Mouse (Mus musculus) forebrain, embryonic 14.5 days (tissue): ENCODE results near the gene Neto2. TPM values are rescaled to one million over a fixed set of nuclear protein-coding genes. Genes with fewer than 3 reads are reported as not detected.

Source experiments
- ATAC-seq: fragments of 200-750 bp; cut with Nextera tagmentation; 2 replicates; pipeline ENCODE4 v1.8.0; 2017; ENCODE audit warnings: mild to moderate bottlenecking, moderate library complexity
- DNase-seq: peaks from one replicate; pipeline ENCODE4 v3.0.0-alpha.2; 2015; ENCODE audit warnings: low spot score
- H3K27ac ChIP-seq: fragments of 300-500 bp; sonication (generic); 2 replicates; pipeline ENCODE4 v1.5.1; 2014; ENCODE audit warnings: low read depth, mild to moderate bottlenecking, control low read depth, low read length, moderate library complexity
- H3K27me3 ChIP-seq: fragments of 300-500 bp; sonication (generic); replicated peaks from 2 replicates; pipeline ENCODE4 v1.6.1; 2014; ENCODE audit warnings: low read length, control low read depth, mixed read lengths; ENCODE audit not compliant: control insufficient read depth, insufficient read depth
- H3K36me3 ChIP-seq: fragments of 300-500 bp; sonication (generic); 2 replicates; pipeline ENCODE4 v1.6.1; 2014; ENCODE audit warnings: low read length, control low read depth; ENCODE audit not compliant: control insufficient read depth, insufficient read depth
- H3K4me1 ChIP-seq: fragments of 300-500 bp; sonication (generic); 2 replicates; pipeline ENCODE4 v1.6.1; 2014; ENCODE audit warnings: antibody characterized with exemption, low read length, control low read depth; ENCODE audit not compliant: control insufficient read depth, insufficient read depth
- H3K4me2 ChIP-seq: fragments of 300-500 bp; sonication (generic); 2 replicates; pipeline ENCODE4 v1.6.1; 2014; ENCODE audit warnings: mild to moderate bottlenecking, control low read depth, low read length
- H3K4me3 ChIP-seq: fragments of 300-500 bp; sonication (generic); 2 replicates; pipeline ENCODE4 v1.5.1; 2014; ENCODE audit warnings: low read depth, low read length, control low read depth
- H3K9ac ChIP-seq: fragments of 300-500 bp; sonication (generic); 2 replicates; pipeline ENCODE4 v1.6.1; 2014; ENCODE audit warnings: mild to moderate bottlenecking, low read length, control low read depth, moderate library complexity
- H3K9me3 ChIP-seq: fragments of 300-500 bp; sonication (generic); replicated peaks from 2 replicates; pipeline ENCODE4 v1.6.1; 2016; ENCODE audit warnings: low read length, control low read depth, mixed read lengths; ENCODE audit not compliant: control insufficient read depth
- WGBS: fragments of 180-500 bp; shearing (Covaris S2); extraction: QIAGEN DNeasy Blood & Tissue Kit; methylation state at CpG from one replicate; pipeline ENCODE4 v1.1.7; 2014; 5-methylcytosine and 5-hydroxymethylcytosine counted together
- microRNA-seq: library from miRNA; unstranded; fragments of <30 nt; microRNA quantifications from one replicate; pipeline ENCODE4, GENCODE M21; 2016
- polyA plus RNA-seq: library from polyadenylated mRNA; unstranded; fragments of >200 nt; fragmentation: Nextera tagmentation; extraction: Ambion mirVana; gene quantifications from 2 replicates; pipeline ENCODE4 v1.2.1, GENCODE M21; 2014

Neto2 gene
- polyA plus RNA-seq, 1 experiment from 2014 or later, result 72.1 TPM

GRCm38 (mm10) chr8:85594983-85595382, 105.7 kb downstream of the Neto2 start:
- no peaks in the 10 kb centered on the region for H3K36me3 ChIP-seq
- H3K9ac ChIP-seq, result no peak overlapping the region
- no peak overlapping the region for H3K4me2 ChIP-seq
- WGBS, result 56% methylated on average over 3 of the region's 3 CpGs
- no peak overlapping the region for H3K4me3 ChIP-seq
- no peaks in the 10 kb centered on the region for H3K4me1 ChIP-seq
- H3K27me3 ChIP-seq, result no peaks in the 10 kb centered on the region
- H3K9me3 ChIP-seq, result no peaks in the 10 kb centered on the region
- DNase-seq (no peak), ATAC-seq (no peak)
- H3K27ac ChIP-seq, result no peak overlapping the region

DNA sequence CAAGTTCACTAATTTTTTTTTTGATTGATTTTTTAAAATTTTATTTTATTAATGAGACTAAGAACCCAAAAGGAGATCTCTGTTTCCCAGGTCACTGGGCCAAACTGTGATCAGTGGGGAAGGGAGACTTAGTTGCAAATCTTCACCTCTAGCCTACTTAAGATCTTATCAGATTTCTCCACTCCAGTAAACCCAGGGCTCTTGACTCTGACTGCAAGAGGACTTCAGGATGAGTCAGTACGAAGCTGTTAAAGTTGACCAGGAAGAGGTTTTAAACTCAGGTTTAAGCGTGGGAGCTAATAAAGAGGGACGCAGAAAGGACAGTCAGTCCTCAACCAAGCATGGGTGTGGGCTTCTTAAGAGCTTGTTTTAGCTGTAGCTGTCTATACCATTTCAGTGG, 107.4 kb downstream of the Neto2 start:
- Histone ChIP-seq H3K4me1 (no peaks in the 10 kb centered on the region), H3K9me3 (no peaks in the 10 kb centered on the region), H3K4me3 (no peak overlapping the region), H3K4me2 (no peak overlapping the region), H3K27ac (no peak overlapping the region), H3K36me3 (no peaks in the 10 kb centered on the region), H3K27me3 (no peaks in the 10 kb centered on the region), H3K9ac (no peak overlapping the region)
- WGBS, result 91% methylated on average over 3 of the region's 3 CpGs
- ATAC-seq (no peak), DNase-seq (no peak)

- ATAC-seq (no peak), DNase-seq (no peak)
- Histone ChIP-seq H3K27me3 (no peaks in the 10 kb centered on the region), H3K9ac (no peak overlapping the region), H3K4me2 (no peak overlapping the region), H3K4me3 (no peak overlapping the region), H3K27ac (no peak overlapping the region), H3K36me3 (no peaks in the 10 kb centered on the region), H3K4me1 (no peaks in the 10 kb centered on the region), H3K9me3 (no peaks in the 10 kb centered on the region)
- WGBS, result 86% methylated on average over 1 of the region's 1 CpGs
Observed at GRCm38 (mm10) chr8:85591532-85591931, 109.2 kb downstream of the Neto2 start.

- H3K4me2 ChIP-seq, result no peak overlapping the region
- WGBS, result 63% methylated on average over 1 of the region's 1 CpGs
- ATAC-seq, result no peak
- H3K27me3 ChIP-seq, result no peaks in the 10 kb centered on the region
- H3K4me1 ChIP-seq, result no peaks in the 10 kb centered on the region
- DNase-seq, result no peak
- H3K9me3 ChIP-seq, result no peaks in the 10 kb centered on the region
- no peaks in the 10 kb centered on the region for H3K36me3 ChIP-seq
- H3K9ac ChIP-seq, result no peak overlapping the region
- H3K4me3 ChIP-seq, result no peak overlapping the region
- no peak overlapping the region for H3K27ac ChIP-seq
Observed at GRCm38 (mm10) chr8:85590258-85590657, 110.5 kb downstream of the Neto2 start.

DNA sequence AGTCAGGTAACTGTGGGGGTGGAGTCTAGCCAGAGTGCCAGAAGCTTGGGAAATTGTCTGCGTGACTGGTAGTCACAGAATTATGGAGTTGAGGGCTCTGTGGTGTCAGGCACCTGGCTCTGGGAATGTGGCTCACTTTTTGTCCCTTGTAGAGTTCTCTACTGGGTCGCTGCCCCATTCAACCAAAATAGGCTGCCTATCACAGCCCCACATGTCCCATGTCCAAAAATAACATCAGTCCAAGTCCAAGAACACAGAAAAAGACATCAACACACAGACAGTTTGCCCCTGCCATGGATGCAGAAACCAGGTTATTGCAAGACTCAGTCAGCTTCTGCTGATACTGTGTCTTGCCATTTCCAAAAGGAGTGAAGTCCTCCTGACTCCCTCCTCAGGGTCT, 112.1 kb downstream of the Neto2 start:
- 78% methylated on average over 2 of the region's 2 CpGs for WGBS

More for the DNA sequence above, 112.1 kb downstream of the Neto2 start:
- Histone ChIP-seq H3K4me2 (no peak overlapping the region), H3K27ac (no peak overlapping the region), H3K36me3 (no peaks in the 10 kb centered on the region), H3K27me3 (no peaks in the 10 kb centered on the region), H3K4me1 (no peaks in the 10 kb centered on the region), H3K4me3 (no peak overlapping the region), H3K9ac (no peak overlapping the region), H3K9me3 (no peaks in the 10 kb centered on the region)
- ATAC-seq (no peak), DNase-seq (no peak)

Small RNA genes lying within 50 kb of the gene (microRNA-seq; reads per million reads assigned to microRNA genes)
- gene Mir8109, result not detected

Other genes starting within 250 kb of the Neto2 start
- 29.1 and 37.3 TPM in 2 replicates for gene Gpt2, start 208.3 kb downstream of the Neto2 start, polyA plus RNA-seq
- gene Dnaja2, start 145.6 kb downstream of the Neto2 start, polyA plus RNA-seq, result 177 and 193 TPM in 2 replicates
- gene Itfg1, start 140.0 kb upstream of the Neto2 start, polyA plus RNA-seq, result 173 and 191 TPM in 2 replicates
- 33.1 and 34.1 TPM in 2 replicates for gene Phkb, start 140.0 kb upstream of the Neto2 start, polyA plus RNA-seq